Mouse (Mus musculus): ENCODE data around the gene Sephs2. TPM values are rescaled to one million over a fixed set of nuclear protein-coding genes. Genes with fewer than 3 reads are reported as not detected.
"Not testable (repeated sequence)": the region's sequence is repeated elsewhere in the genome, so short reads cannot be mapped to it uniquely, and the experiment has no call there.

The Sephs2 gene
- polyA plus RNA-seq, 1 experiment: 27.6 TPM

DNA sequence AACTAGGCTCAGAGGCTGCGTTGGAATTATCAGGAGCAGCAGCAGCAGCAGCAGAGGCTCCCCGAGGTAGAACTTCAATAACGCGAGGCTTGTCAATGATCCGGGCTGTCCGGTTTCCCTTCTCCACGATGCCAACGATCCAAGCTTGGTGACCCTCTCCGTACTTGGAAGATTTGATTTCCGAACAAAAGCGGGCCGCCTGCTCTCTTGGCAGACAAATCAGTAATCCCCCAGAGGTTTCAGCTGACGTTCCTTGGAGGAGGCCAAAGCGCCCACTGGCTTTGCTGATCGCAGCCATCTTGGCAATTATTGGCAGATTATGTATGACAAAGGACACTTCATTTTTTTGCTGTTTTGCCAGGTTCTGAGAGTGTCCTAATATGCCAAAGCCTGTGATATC lies 1.3 kb downstream of the Sephs2 start:
- DNase-seq (ENCODE audit: extremely low spot score in 1 of 2, low spot score in 1 of 2): no peak

DNA sequence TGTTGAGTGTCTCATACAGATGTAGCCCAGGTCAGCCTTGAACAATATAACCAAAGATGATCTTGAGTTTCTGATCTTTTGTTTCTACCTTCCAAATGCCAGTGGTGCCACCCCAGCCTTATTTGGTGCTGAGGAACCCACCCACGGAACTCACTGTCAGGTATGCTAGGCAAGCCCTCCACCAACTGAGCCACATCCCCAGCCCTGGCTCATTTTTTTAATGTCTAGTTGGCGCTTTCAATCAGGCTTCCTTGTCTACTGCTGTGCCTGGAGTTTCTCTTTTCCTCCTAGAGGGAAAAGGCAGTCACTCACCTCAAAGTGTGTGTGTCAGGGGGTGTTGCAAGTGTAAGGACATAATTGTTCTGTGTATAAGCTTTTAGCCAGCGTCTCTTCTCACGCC lies 2.8 kb downstream of the Sephs2 start:
- no peak for DNase-seq (ENCODE audit: extremely low spot score in 1 of 2, low spot score in 1 of 2)

DNA sequence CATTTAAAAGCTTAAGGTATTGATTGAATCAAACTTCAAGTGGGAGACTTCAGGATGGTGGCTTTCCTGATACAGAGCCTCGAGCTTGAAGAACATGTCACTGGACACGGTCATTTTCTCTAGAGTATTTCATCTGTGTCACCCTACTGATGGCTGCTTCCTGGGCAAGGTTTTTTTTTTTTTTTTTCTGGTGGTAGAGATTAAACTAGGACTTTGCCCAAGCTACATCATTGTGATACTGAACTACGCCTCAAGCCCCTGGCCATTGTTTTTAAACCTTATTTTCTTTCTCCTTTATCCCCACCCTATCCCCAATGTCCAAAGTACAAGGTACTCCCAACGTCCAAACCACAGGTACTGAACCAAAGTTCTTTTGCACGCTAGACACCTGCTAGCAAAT lies 3.2 kb downstream of the Sephs2 start:
- DNase-seq (ENCODE audit: extremely low spot score in 1 of 2, low spot score in 1 of 2): no peak

DNA sequence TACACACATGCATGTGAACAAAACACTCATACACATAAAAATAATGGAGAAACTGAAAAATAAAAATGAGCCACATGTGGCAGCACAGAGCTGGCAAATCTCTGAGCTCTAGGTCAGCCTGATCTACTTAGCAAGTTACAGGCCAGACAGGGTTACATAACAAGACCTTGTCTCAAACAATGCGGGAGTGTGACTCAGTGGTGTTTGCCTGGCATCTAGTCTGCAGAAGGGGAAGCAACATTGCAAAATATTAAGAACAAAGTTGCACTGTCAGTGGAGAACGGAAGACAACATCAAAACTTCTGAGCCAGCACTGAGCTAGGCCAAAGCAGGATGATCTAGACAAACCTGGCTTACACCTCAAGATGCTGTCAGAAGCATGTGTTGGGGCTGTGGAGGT lies 3.6 kb downstream of the Sephs2 start:
- no peak for DNase-seq (ENCODE audit: extremely low spot score in 1 of 2, low spot score in 1 of 2)

DNA sequence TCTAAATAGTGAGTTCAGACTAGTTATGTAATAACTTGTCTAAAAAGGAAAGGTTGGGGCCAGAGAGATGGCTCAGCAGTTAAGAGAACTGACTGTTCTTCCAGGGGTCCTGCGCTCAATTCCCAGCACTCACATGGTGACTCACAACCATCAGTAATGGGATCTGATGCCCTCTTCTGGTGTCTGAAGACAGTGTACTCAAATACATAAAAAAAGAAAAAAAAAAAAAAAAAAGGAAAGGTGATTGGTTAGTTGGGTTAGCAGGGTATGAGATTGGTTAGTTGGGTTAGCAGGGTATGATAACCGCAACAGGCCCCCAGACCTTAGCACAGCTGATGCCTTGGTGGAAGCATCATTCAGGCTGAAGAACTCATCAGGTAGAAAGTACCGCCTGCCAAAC lies 10.3 kb downstream of the Sephs2 start:
- no peak for DNase-seq (ENCODE audit: extremely low spot score in 1 of 2, low spot score in 1 of 2)

DNA sequence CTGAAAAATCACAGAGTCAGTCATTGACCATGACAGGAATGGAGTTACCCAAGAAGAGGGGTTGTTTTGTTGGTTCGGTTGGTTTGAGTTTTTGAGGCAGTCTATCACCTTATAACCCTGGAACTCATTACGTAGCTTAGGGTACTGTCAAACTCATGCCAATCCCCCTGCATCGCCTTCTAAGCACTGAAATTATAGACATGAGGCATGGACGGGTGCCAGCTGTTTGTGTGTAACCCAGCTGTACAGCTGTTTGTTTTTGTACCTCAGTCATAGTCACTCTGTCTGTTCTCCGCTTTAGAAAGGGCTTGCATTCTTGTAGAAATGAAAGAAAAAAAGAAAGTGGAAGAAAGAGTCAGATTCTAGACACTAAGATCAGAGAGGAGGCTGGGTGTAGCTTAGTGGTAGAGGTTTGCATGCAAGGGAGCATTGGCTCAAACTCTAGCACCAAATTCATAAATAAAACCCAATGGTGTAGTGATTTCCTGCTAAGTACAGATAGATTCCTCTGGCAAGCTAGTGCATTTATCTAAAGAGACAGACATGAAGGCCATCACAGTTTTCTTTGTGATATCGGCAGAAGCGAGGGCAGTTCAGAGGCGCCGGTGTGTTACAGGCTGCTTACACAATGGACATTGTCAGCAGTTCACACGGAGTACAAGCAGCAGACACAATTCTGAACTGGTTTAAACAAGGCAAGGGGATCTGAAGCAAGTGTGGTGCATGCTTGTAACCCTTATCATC lies 11.5 kb downstream of the Sephs2 start:
- no peak for DNase-seq (ENCODE audit: extremely low spot score in 1 of 2, low spot score in 1 of 2)

DNA sequence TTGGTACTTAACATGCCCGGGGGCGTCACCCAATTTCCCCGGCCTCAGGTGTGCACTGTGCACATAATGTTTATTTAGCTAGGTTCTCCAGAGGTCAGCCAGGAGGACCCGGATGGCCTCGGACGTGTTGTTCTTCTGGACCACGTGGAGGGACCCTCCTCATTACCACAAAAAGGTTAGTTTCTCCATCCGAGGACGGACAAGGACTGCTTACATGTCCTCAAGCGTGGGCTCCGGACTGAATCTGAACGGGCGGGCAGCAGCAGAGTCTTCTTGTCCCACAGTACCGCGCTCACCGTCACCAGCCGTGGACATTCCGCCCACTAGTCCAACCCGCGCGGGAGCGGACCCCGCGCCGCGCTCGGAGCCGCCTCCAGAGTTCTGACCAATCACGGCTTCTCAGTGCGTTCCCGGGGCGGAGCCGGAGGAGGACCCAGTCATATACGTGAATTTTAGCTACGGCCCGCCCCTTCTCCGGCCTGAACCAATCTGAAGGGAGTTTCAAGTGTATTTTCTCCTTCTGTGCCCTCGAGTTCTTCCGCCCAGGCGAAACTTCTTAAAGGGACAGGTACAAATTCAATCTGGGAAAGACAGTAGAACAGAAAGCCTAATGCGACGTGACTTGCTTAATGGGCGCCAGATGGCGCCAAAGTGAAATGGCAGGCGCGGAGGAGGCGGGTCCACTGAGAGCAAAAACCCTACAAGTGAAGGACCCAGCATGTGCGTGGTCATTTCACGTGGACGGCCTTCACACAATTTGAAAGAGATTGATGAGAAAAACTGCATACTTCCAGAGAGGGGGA lies 13.3 kb downstream of the Sephs2 start, which contains the start of gene Dctpp1:
TSS of gene Dctpp1 (minus strand) at position 401 of the 803 bp plus-strand sequence.
- peak; percentile 99 for DNase-seq (ENCODE audit: extremely low spot score in 1 of 2, low spot score in 1 of 2)

DNA sequence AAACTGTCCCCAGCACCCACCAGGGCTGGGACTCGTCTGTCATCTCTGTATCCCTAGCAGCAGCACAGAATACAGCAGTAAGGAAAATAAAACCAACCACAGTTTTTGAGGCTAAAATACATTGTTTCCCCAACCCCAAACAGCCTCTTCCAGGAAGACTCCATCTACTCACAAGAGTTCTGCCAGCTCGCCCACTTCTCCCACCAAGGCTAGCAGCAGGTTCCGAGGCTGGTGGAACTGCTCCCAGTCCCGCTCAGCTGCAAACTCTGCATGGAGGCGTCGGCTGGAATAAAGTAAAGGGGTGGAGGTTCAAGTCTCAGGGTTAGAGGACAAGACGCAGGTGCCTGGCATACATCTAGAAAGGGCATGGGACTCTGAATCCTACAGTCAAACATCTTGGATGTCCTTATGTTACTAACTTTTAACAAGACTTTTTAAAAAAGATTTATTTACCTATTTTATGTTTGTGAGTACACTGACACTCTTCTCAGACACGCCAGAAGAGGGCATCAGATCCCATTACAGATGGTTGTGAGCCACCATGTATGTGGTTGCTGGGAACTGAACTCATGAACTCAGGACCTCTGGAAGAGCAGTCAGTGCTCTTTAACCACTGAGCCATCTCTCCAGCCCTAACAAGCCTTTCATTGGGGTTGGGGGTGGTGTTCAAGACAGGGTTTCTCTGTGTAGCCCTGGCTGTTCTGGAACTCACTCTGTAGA lies 14.5 kb downstream of the Sephs2 start:
- peak in 1 of 2 experiments; percentile 31 for DNase-seq (ENCODE audit: extremely low spot score in 1 of 2, low spot score in 1 of 2)

DNA sequence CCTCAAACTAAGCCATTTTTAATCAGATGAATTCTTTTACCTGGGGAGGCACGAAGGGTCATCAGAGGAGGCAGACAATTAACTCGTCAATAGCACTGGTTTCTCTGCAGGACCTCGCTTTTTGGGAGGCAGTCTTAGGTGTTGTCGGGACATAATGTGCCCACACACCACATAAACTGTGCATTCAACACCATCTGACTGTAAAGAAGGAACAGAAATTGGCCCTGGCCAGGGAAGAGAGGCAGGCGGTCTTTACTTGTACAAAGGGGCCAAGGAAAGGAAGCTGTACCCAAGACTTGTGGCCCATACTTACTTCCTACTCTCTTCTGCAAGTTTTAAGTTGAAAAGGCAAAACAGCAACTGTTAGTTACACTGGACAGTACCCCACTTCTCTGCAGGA lies 17.3 kb downstream of the Sephs2 start:
- no peak for DNase-seq (ENCODE audit: extremely low spot score in 1 of 2, low spot score in 1 of 2)

DNA sequence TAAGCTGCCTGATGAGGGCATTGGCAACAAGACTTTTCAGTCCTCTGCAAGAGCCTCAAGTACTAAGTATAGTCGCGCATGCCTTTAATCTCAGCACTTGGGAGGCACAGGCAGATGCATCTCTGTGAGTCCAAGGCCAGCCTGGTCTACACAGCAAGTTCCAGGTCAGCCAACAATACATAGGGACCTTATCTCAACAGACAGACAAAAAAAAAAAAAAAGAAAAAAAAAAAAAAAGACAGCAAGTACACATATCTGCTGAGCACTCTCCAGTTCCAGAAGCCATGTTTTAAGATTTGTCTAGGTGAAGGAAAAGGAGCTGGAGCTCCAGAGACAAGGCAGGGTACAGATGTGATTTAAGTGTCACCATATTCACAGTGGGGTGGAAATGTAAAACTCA lies 17.9 kb downstream of the Sephs2 start:
- no peak for DNase-seq (ENCODE audit: extremely low spot score in 1 of 2, low spot score in 1 of 2)

DNA sequence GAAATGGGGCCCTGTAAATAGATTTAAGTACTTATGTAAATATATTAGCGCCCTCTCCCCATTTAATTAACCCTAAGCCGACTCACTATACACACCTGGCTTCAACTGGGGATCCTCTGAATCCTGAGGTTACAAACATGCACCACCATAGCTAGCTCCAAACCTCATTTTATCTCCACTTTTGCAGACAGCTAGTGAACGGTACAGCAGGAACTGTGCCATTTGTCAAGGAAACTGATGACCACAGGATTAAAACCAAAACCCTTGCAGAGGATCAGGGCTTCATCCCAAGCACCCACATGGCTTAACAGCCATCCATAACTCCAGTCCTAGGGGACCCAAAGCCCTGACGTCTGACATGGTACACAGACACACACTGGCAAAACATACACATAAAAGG lies 18.8 kb downstream of the Sephs2 start:
- no peak for DNase-seq (ENCODE audit: extremely low spot score in 1 of 2, low spot score in 1 of 2)

DNA sequence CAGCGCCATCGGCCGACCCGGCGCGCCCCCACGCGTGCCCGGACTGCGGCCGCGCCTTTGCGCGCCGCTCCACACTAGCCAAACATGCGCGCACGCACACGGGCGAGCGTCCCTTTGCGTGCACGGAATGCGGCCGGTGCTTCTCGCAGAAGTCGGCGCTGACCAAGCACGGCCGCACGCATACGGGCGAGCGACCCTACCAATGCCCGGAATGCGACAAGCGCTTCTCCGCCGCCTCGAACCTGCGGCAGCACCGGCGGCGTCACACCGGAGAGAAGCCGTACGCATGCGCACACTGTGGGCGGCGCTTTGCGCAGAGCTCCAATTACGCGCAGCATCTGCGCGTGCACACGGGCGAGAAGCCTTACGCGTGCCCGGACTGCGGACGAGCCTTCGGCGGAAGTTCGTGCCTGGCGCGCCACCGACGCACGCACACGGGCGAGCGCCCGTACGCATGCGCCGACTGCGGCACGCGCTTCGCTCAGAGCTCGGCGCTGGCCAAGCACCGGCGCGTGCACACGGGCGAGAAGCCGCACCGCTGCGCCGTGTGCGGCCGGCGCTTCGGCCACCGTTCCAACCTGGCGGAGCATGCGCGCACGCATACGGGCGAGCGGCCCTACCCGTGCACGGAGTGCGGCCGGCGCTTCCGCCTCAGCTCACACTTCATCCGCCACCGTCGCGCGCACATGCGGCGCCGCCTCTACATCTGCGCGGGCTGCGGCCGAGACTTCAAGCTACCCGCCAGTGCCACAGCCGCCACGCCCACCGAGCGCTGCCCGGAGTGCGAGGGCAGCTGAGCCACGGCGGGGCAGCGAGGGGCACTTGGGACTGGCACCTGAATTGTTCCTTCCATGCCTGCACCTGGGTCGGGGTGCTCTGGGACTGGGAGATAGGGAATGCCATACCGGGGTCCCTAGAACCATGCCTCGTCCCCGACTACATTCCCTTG lies 19.8 kb downstream of the Sephs2 start:
- DNase-seq (ENCODE audit: extremely low spot score in 1 of 2, low spot score in 1 of 2): peak; percentile 86 to 97

DNA sequence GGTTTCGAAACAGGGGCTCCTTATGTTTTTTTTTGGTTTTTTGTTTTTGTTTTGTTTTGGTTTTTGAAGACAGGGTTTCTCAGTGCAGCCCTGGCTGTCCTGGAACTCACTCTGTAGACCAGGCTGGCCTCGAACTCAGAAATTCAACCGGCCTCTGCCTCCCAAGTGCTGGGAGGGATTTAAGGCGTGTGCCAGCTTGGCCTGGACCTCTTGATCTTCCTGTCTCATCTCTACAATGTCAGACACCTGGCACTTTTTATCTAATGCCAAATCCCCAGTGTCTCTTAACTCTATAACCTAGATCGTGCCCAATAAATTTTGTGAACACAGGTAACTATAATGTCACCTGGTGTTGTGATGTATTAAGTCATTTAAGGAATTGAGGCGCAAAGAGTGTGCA lies 20.5 kb downstream of the Sephs2 start:
- DNase-seq (ENCODE audit: extremely low spot score in 1 of 2, low spot score in 1 of 2): no peak

DNA sequence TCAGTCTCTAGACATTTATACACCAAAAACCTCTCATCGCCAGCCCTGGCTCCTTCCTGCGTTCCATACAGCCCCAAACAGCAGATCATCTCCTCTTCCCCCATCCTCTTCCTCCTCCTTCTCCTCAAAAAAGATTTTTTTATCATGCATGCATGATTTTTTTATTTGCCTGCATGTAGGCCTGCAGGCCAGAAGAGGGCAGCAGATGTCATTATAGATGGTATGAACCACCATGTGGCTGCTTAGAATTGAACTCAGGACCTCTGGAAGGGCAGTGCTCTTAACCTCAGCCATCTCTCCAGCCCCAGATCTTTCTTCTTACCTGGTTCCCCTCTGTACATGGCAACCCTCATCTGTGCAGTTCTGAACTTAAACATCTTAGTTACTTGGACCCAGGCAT lies 21.4 kb downstream of the Sephs2 start:
- peak in 1 of 2 experiments; percentile 28 for DNase-seq (ENCODE audit: extremely low spot score in 1 of 2, low spot score in 1 of 2)

DNA sequence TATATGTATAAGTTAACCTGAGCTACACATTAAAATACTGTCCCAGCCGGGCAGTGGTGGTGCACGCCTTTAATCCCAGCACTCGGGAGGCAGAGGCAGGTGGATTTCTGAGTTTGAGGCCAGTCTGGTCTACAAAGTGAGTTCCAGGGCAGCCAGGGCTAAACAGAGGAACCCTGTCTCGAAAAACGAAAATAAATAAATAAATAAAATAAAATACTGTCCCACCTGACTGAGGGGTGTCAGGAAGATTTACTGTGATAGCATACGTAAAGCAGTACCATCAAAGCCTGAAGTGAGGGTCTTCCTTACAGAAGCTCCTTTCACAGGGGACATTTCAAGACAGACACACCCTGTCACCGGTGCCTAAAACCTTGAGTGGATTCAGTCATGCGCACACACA lies 23.3 kb downstream of the Sephs2 start:
- DNase-seq (ENCODE audit: extremely low spot score in 1 of 2, low spot score in 1 of 2): not testable (repeated sequence)

DNA sequence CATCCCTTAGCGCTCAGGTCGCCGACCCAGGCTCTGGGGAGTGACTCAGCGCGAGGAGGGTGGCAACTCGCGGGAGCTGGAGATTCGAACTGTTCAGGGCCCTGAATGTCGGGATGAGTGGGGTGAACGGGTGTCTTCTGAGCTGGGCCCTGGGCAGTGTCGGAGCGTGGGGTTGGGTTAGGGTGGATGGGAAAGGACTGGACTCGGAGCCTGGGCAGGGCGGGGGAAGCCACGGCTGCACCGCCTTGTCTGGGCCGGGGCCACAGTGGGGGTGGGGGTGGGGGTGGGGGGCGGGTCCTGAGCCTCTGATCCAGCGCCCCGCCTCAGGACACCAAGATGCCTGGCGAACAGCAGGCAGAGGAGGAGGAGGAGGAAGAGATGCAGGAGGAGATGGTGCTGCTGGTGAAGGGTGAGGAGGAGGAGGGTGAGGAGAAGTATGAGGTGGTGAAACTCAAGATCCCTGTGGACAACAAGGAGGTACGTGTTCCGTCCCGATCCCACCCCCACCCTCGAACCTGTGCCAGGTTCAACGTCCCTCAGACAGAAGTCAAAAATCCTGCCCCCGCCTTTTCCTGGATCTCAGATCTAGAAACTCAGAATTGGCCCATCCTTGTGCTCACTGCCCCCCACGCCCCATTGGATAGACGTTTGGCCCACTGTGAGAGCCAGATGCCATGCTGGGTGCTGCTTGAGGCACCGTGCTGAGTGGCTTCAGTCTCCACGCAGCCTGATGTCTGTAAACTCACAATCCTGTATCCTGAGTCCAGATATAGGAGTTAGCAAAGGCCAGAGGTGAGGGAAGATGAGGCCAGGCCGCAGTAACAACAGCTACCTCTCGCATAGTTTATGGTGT lies 29.0 kb downstream of the Sephs2 start:
- DNase-seq (ENCODE audit: extremely low spot score in 1 of 2, low spot score in 1 of 2): no peak

DNA sequence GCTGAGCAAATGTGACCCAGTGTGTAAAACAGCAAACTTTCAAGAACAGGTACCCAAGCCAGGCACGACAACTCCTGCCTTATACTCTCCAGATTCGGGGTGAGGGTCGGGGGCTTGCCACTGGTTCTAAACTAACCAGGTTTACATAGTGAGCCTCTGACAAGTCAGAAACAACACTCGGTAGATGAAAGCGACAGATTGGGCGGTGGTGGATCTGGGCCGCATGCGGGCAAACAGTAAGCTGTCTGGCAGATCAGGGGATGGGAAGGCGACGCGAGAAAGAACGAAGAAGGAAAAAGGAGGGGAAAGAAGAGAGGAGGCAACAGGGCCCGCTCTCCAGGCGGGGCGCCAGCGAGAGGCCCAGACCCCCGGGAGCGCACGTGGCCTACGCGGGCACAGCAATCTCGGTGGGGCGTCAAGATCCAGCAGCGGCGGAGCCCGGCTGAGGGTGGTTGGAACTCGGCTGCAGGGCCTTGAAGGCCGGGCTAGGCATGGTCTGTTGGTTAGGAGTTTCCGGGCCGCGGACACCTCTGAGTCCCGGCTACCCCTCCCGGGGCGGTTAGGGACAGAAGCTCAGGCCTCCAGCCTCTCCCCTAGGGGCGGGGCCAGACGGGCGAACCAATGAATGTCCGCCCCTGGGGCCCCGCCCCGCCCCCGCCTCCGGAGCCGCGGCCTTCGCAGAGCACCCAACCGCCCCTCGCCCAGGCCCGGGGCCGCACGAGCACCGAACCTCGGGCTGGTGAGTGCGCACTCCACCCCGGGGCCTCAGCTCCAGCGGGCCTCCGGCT lies 29.8 kb downstream of the Sephs2 start, which contains the start of gene Zfp771:
TSS of gene Zfp771 (plus strand) at position 405 of the 788 bp plus-strand sequence.
- DNase-seq (ENCODE audit: extremely low spot score in 1 of 2, low spot score in 1 of 2): peak; percentile 84 to 92

DNA sequence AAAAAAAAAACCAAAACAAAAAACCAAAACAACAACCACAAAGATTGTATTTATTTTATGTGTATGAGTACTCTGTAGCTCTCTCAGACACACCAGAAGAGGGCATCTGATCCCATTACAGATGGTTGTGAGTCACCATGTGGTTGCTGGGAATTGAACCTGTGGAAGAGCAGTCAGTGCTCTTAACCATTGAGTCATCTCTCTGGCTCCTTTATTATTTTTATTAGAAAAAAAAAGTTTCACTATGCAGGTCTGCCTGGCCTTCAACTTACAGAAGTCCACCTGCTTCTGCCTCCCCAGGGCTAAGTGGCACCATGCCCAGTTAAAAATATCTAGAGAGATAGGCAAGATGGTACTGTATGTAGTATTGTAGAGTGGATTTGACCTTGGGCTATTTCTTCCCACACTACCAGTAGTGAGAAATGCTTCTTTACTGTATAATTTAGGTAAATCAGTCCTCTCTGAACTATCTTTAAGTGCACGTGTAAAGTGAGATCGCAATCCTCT lies 30.4 kb downstream of the Sephs2 start:
- no peak for DNase-seq (ENCODE audit: extremely low spot score in 1 of 2, low spot score in 1 of 2)

Data from frontal cortex, adult 2 months (tissue).